Mouse (Mus musculus): ENCODE data around the gene Ssna1. TPM values are rescaled to one million over a fixed set of nuclear protein-coding genes. Genes with fewer than 3 reads are reported as not detected.

Ssna1 gene
- total and polyA plus RNA-seq, 3 experiments: 51.4 to 80.6 (median 72.9) TPM

DNA sequence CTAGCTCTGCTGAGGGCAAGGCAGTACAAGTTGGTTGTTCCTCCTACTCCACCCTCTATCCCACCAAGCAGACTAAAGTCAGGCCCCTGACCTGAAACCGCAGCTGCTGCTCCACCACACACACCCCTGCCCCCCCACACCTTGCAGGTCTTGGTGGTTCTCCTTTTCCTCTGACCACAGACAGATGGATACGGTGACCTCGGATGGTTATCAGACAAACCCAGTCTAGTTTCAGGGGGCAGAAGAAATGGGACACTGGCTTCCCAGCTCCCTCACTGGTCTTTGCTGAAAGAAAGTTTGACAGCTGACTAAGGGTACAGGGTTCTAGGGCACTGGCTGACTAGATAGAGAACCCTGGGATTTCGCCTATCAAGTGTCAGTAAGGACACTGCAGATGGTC, 38.8 kb downstream of the Ssna1 start:
- no peaks in the 10 kb centered on the region for H3K9me3 ChIP-seq (replicated peaks; ENCODE audit: low read length)
- H3K27me3 ChIP-seq (replicated peaks): peaks cover 93% of the 10 kb centered on the region
- H3K4me1 ChIP-seq (ENCODE audit: control insufficient read depth in 1 of 2, insufficient read depth in 2 of 2): peaks cover 4 to 10% of the 10 kb centered on the region in 2 experiments
- dilution Hi-C loops (cut with MboI; ENCODE audit: extremely low pct_ligation_motif_present, extremely low pct_unique_long_range_greater_than_20kb, low sequenced_read_pairs): no loop called here
- TF ChIP-seq CHD2 (IDR thresholded peaks at IDR 0.05; ENCODE audit: low read length) (no peak), EP300 (IDR thresholded peaks at IDR 0.05; ENCODE audit: low read length) (no peak), RAD21 (IDR thresholded peaks at IDR 0.05; ENCODE audit: low read depth, low read length) (no peak), JUND (conservative IDR thresholded peaks at IDR 0.05; ENCODE audit: low read depth, low read length) (no peak), SIN3A (IDR thresholded peaks at IDR 0.05; ENCODE audit: low read length) (no peak), JUN (IDR thresholded peaks at IDR 0.05; ENCODE audit: insufficient read depth, low read depth, low read length) (no peak), ZMIZ1 (IDR thresholded peaks at IDR 0.05; ENCODE audit: low read depth, low read length) (no peak), IRF4 (IDR thresholded peaks at IDR 0.05; ENCODE audit: low read depth, low read length) (no peak), TBP (conservative IDR thresholded peaks at IDR 0.05; ENCODE audit: low read depth, low read length) (no peak), RCOR1 (conservative IDR thresholded peaks at IDR 0.05; ENCODE audit: low read depth, low read length) (no peak), UBTF (IDR thresholded peaks at IDR 0.05; ENCODE audit: low read depth, low read length) (no peak), NRF1 (IDR thresholded peaks at IDR 0.05; ENCODE audit: low read depth, low read length) (no peak), SMC3 (IDR thresholded peaks at IDR 0.05; ENCODE audit: low read depth, low read length) (no peak), MXI1 (IDR thresholded peaks at IDR 0.05; ENCODE audit: low read depth, low read length) (no peak), ZNF384 (IDR thresholded peaks at IDR 0.05; ENCODE audit: low read depth, low read length) (no peak), USF2 (conservative IDR thresholded peaks at IDR 0.05; ENCODE audit: low read depth, low read length) (no peak), ZC3H11A (IDR thresholded peaks at IDR 0.05; ENCODE audit: low read depth, low read length) (no peak), USF1 (IDR thresholded peaks at IDR 0.05; ENCODE audit: low read depth, low read length) (no peak)
- H3K79me2 ChIP-seq (replicated peaks; ENCODE audit: control insufficient read depth, extremely low read depth, insufficient read depth, poor library complexity, severe bottlenecking): no peaks in the 10 kb centered on the region
- in situ Hi-C loops (cut with MboI; ENCODE audit: low pct_ligation_motif_present, low pct_unique_long_range_greater_than_20kb, low sequenced_read_pairs): no loop called here
- no peak for DNase-seq (ENCODE audit: extremely low read depth)
- no peak overlapping the region for H3K4me3 ChIP-seq (replicated peaks in 1 of 3; ENCODE audit: low read depth in 2 of 3, low read length in 2 of 3, poor library complexity in 1 of 3)
- H3K9ac ChIP-seq (ENCODE audit: insufficient read depth, low read depth): no peak overlapping the region
- H3K27ac ChIP-seq (ENCODE audit: insufficient read depth, low read depth): no peak overlapping the region
- H3K36me3 ChIP-seq (replicated peaks in 1 of 2; ENCODE audit: control insufficient read depth in 1 of 2, insufficient read depth in 1 of 2, low read length in 1 of 2): no peaks in the 10 kb centered on the region
- no peak overlapping the region for H3K4me2 ChIP-seq (ENCODE audit: insufficient read depth, low read depth, poor library complexity, severe bottlenecking)

DNA sequence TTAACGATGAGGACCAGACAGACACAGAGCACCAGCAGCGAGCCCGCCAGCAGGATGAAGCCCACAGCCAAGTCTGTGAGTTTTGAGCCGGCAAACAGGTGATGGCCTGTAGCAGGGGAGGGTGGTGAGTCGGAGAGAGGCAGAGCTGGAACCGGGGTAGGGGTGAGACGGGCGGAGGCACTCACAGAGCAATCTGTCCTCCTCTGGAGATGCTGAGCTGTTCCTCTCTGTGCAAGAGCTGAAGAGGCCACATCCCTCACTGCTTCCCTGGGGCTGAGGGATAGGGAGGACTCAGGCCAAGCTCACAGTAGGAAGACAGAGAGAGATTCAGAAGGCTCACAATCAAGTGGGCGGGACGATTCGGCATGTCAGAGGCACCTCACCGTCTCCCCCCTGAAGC, 41.2 kb downstream of the Ssna1 start:
- Histone ChIP-seq H3K27me3 (replicated peaks) (peaks cover 70% of the 10 kb centered on the region), H3K4me3 (replicated peaks in 1 of 3; ENCODE audit: low read depth in 2 of 3, low read length in 2 of 3, poor library complexity in 1 of 3) (no peak overlapping the region), H3K4me2 (ENCODE audit: insufficient read depth, low read depth, poor library complexity, severe bottlenecking) (no peak overlapping the region), H3K27ac (ENCODE audit: insufficient read depth, low read depth) (no peak overlapping the region), H3K36me3 (replicated peaks in 1 of 2; ENCODE audit: control insufficient read depth in 1 of 2, insufficient read depth in 1 of 2, low read length in 1 of 2) (no peaks in the 10 kb centered on the region), H3K9ac (ENCODE audit: insufficient read depth, low read depth) (no peak overlapping the region), H3K9me3 (replicated peaks; ENCODE audit: low read length) (no peaks in the 10 kb centered on the region), H3K4me1 (ENCODE audit: control insufficient read depth in 1 of 2, insufficient read depth in 2 of 2) (peaks cover 6 to 21% of the 10 kb centered on the region in 2 experiments), H3K79me2 (replicated peaks; ENCODE audit: control insufficient read depth, extremely low read depth, insufficient read depth, poor library complexity, severe bottlenecking) (no peaks in the 10 kb centered on the region)
- dilution Hi-C loops (cut with MboI; ENCODE audit: extremely low pct_ligation_motif_present, extremely low pct_unique_long_range_greater_than_20kb, low sequenced_read_pairs): no loop called here
- no peak for DNase-seq (ENCODE audit: extremely low read depth)
- in situ Hi-C loops (cut with MboI; ENCODE audit: low pct_ligation_motif_present, low pct_unique_long_range_greater_than_20kb, low sequenced_read_pairs): no loop called here
- TF ChIP-seq UBTF (IDR thresholded peaks at IDR 0.05; ENCODE audit: low read depth, low read length) (no peak), ZMIZ1 (IDR thresholded peaks at IDR 0.05; ENCODE audit: low read depth, low read length) (no peak), POLR2A (IDR thresholded peaks at IDR 0.05; ENCODE audit: low read depth, low read length) (no peak)

Data from CH12.LX (cell line).